Mouse (Mus musculus) limb, embryonic 14.5 days (tissue): ENCODE measurements around the gene Cyb5d2. TPM values are rescaled to one million over a fixed set of nuclear protein-coding genes. Genes with fewer than 3 reads are reported as not detected.
"Not testable (repeated sequence)": the region's sequence is repeated elsewhere in the genome, so short reads cannot be mapped to it uniquely, and the experiment has no call there.

Source experiments
- ATAC-seq: fragments of 200-750 bp; cut with Nextera tagmentation; 2 replicates; pipeline ENCODE4 v1.8.0; 2017; ENCODE audit warnings: low read depth, moderate number of reproducible peaks, moderate TSS enrichment; ENCODE audit not compliant: low FRiP score
- DNase-seq: peaks from one replicate; pipeline ENCODE4 v3.0.0-alpha.2; 2015; ENCODE audit warnings: low spot score
- H3K27ac ChIP-seq: fragments of 300-500 bp; sonication (generic); replicated peaks from 2 replicates; pipeline ENCODE4 v1.5.1; 2014; ENCODE audit warnings: low read depth, mild to moderate bottlenecking, low read length, moderate library complexity, mixed read lengths
- H3K27me3 ChIP-seq: fragments of 300-500 bp; sonication (generic); 2 replicates; pipeline ENCODE4 v1.6.1; 2014; ENCODE audit warnings: low read length, mixed read lengths; ENCODE audit not compliant: control insufficient read depth, insufficient read depth
- H3K36me3 ChIP-seq: fragments of 300-500 bp; sonication (generic); 2 replicates; pipeline ENCODE4 v1.6.1; 2014; ENCODE audit warnings: mild to moderate bottlenecking, low read length, moderate library complexity, mixed read lengths; ENCODE audit not compliant: control insufficient read depth, insufficient read depth
- H3K4me1 ChIP-seq: fragments of 300-500 bp; sonication (generic); 2 replicates; pipeline ENCODE4 v1.6.1; 2014; ENCODE audit warnings: antibody characterized with exemption, low read length, mixed read lengths; ENCODE audit not compliant: control insufficient read depth, insufficient read depth
- H3K4me2 ChIP-seq: fragments of 300-500 bp; sonication (generic); replicated peaks from 2 replicates; pipeline ENCODE4 v1.6.1; 2014; ENCODE audit warnings: low read depth, mild to moderate bottlenecking, low read length, moderate library complexity; ENCODE audit not compliant: severe bottlenecking
- H3K4me3 ChIP-seq: fragments of 300-500 bp; sonication (generic); replicated peaks from 2 replicates; pipeline ENCODE4 v1.5.1; 2014; ENCODE audit warnings: low read length
- H3K9ac ChIP-seq: fragments of 300-500 bp; sonication (generic); 2 replicates; pipeline ENCODE4 v1.6.1; 2014; ENCODE audit warnings: mild to moderate bottlenecking, low read depth, low read length, moderate library complexity; ENCODE audit not compliant: severe bottlenecking
- H3K9me3 ChIP-seq: fragments of 300-500 bp; sonication (generic); 2 replicates; pipeline ENCODE4 v1.6.1; 2016; ENCODE audit warnings: low read length; ENCODE audit not compliant: control insufficient read depth
- POLR2A ChIP-seq: fragments of 200-500 bp; IDR thresholded peaks from 2 replicates; pipeline ENCODE4 v1.8.0; 2012; ENCODE audit warnings: inconsistent platforms, mild to moderate bottlenecking, moderate library complexity, borderline replicate concordance; ENCODE audit not compliant: insufficient read depth, insufficient read length; ENCODE audit errors: extremely low read depth
- WGBS: fragments of 180-500 bp; shearing (Covaris S2); extraction: QIAGEN DNeasy Blood & Tissue Kit; methylation state at CpG from one replicate; pipeline ENCODE4 v1.1.7; 2014; 5-methylcytosine and 5-hydroxymethylcytosine counted together
- polyA plus RNA-seq, 2 experiments: library from polyadenylated mRNA; depleted of rRNA in 1 of 2; stranded (reverse) in 1 of 2; unstranded in 1 of 2; fragments of >200 nt; fragmentation: Nextera tagmentation in 1 of 2; extraction: Ambion mirVana in 1 of 2; gene quantifications; 2 replicates each; pipeline versions ENCODE4 v1.2.1 to v1.2.3; 2012 to 2014

The Cyb5d2 gene
- polyA plus RNA-seq, 2 experiments, result 4.5 to 5.0 TPM

GRCm38 (mm10) chr11:72751956-72752355, 44.0 kb downstream of the Cyb5d2 start:
- no peaks in the 10 kb centered on the region for H3K9me3 ChIP-seq
- H3K4me1 ChIP-seq, result no peaks in the 10 kb centered on the region
- TF ChIP-seq POLR2A, result no peak
- 35% methylated on average over 2 of the region's 2 CpGs for WGBS
- peaks cover 95% of the 10 kb centered on the region for H3K36me3 ChIP-seq
- DNase-seq, result no peak
- H3K4me3 ChIP-seq, result no peak overlapping the region
- H3K9ac ChIP-seq, result no peak overlapping the region
- H3K27me3 ChIP-seq, result no peaks in the 10 kb centered on the region
- ATAC-seq, result no peak
- H3K27ac ChIP-seq, result no peak overlapping the region
- H3K4me2 ChIP-seq, result no peak overlapping the region

- H3K36me3 ChIP-seq, result peaks cover 59% of the 10 kb centered on the region
- H3K4me2 ChIP-seq, result no peak overlapping the region
- H3K9me3 ChIP-seq, result no peaks in the 10 kb centered on the region
- TF ChIP-seq POLR2A, result no peak
- H3K4me3 ChIP-seq, result no peak overlapping the region
- 93% methylated on average over 1 of the region's 1 CpGs for WGBS
- H3K27me3 ChIP-seq, result no peaks in the 10 kb centered on the region
- DNase-seq (no peak), ATAC-seq (no peak)
- H3K9ac ChIP-seq, result no peak overlapping the region
- H3K4me1 ChIP-seq, result no peaks in the 10 kb centered on the region
- H3K27ac ChIP-seq, result no peak overlapping the region
These were observed 56.9 kb downstream of the Cyb5d2 start for GRCm38 (mm10) chr11:72739048-72739447.

GRCm38 (mm10) chr11:72737517-72737916, 58.4 kb downstream of the Cyb5d2 start:
- not testable (repeated sequence) for DNase-seq, H3K4me1 ChIP-seq, ATAC-seq, H3K27ac ChIP-seq, H3K4me2 ChIP-seq, H3K9ac ChIP-seq, H3K4me3 ChIP-seq, H3K9me3 ChIP-seq, H3K27me3 ChIP-seq
- peaks cover 58% of the 10 kb centered on the region for H3K36me3 ChIP-seq
- 81% methylated on average over 5 of the region's 5 CpGs for WGBS

- Histone ChIP-seq H3K4me3 (no peak overlapping the region), H3K4me2 (no peak overlapping the region), H3K4me1 (no peaks in the 10 kb centered on the region), H3K27ac (no peak overlapping the region), H3K27me3 (no peaks in the 10 kb centered on the region), H3K36me3 (peaks cover 55% of the 10 kb centered on the region), H3K9ac (no peak overlapping the region), H3K9me3 (no peaks in the 10 kb centered on the region)
- TF ChIP-seq POLR2A, result no peak
- WGBS, result 78% methylated on average over 1 of the region's 1 CpGs
- no peak for ATAC-seq
- no peak for DNase-seq
These were observed 59.6 kb downstream of the Cyb5d2 start for GRCm38 (mm10) chr11:72736320-72736719.

- ATAC-seq (no peak), DNase-seq (no peak)
- Histone ChIP-seq H3K9me3 (no peaks in the 10 kb centered on the region), H3K9ac (no peak overlapping the region), H3K4me1 (no peaks in the 10 kb centered on the region), H3K27ac (no peak overlapping the region), H3K4me2 (no peak overlapping the region), H3K36me3 (peaks cover 58% of the 10 kb centered on the region), H3K4me3 (no peak overlapping the region), H3K27me3 (no peaks in the 10 kb centered on the region)
- no peak for TF ChIP-seq POLR2A
- 88% methylated on average over 2 of the region's 2 CpGs for WGBS
These were observed 60.5 kb downstream of the Cyb5d2 start for GRCm38 (mm10) chr11:72735519-72735860.

GRCm38 (mm10) chr11:72734840-72735518, 61.0 kb downstream of the Cyb5d2 start:
- Histone ChIP-seq H3K4me3 (no peak overlapping the region), H3K4me1 (no peaks in the 10 kb centered on the region), H3K36me3 (peaks cover 58% of the 10 kb centered on the region), H3K27ac (no peak overlapping the region), H3K4me2 (no peak overlapping the region), H3K27me3 (no peaks in the 10 kb centered on the region), H3K9me3 (no peaks in the 10 kb centered on the region), H3K9ac (no peak overlapping the region)
- TF ChIP-seq POLR2A, result no peak
- DNase-seq, result no peak
- 82% methylated on average over 4 of the region's 4 CpGs for WGBS
- no peak for ATAC-seq
